14 mouse cellular contexts compared by ENCODE assay signal in the genomic region with DNA sequence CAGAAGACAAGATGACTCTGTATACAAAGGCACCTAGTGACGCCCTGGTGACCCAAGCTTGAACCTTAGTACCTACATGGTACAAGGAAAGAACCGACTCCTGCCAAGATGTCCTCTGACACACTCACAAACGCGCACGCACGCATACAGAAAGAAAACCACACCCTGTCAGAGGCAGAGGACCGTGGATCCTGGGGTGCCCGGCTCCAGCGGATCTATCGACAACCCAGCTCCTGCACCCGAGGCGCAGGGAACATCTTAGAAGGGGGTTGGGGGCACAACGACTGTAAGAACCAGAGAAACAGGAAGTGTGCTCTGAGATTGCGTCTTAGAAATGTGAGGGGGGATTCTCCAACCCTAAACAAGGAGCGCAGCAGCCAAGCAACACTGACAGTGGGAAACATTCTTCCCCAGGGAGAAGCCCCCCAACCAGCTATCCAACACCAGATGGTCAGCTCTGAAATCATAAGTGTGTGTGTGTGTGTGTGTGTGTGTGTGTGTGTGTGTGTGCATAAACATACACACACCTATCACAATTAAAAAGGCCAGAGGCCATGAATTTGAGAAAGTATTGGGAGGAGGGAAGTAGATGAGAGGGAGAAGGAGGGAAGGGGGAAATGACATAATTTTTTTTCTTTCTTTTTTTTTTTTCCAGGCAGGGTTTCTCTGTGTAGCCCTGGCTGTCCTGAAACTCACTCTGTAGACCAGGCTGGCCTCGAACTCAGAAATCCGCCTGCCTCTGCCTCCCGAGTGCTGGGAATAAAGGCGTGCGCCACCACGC. TPM values are rescaled to one million over a fixed set of nuclear protein-coding genes. Genes with fewer than 3 reads are reported as not detected.
DNase-seq lines count a peak whose midpoint lies in the region; ATAC-seq and TF ChIP-seq lines count a peak whose summit lies in the region.
"Had no signal": no experiment of that assay in that cellular context is flagged by ENCODE, and none has a peak within 500 bp of the region (broad histone marks: within the 10 kb centered on the region; RNA-seq: fewer than 3 reads in every experiment).

No protein-coding gene starts in this region.

- DNase-seq in lung, postnatal 10 days, result peak; percentile 14
- DNase-seq in lung, postnatal 0 days (ENCODE audit: low spot score), result no peak
- DNase-seq in thymus, postnatal 0 days (ENCODE audit: low spot score), result peak; percentile 71
- no peak for DNase-seq in right cerebral cortex, adult 2 months (ENCODE audit: low spot score in 2 of 2)
- no peak for DNase-seq in left cerebral cortex, adult 2 months (ENCODE audit: extremely low spot score in 1 of 2, low spot score in 2 of 2)
- DNase-seq: gastrocnemius, postnatal 10 days had no signal

- WGBS in lung, postnatal 0 days, result 50% methylated on average over 21 of the region's 21 CpGs

- H3K9me3 ChIP-seq in lung, postnatal 0 days (ENCODE audit: low read length), result no peaks in the 10 kb centered on the region
- H3K9me3 ChIP-seq in E14TG2a.4 (ENCODE audit: low read length), result no peaks in the 10 kb centered on the region
- H3K9me3 ChIP-seq: hindbrain, embryonic 10.5 days; stomach, embryonic 15.5 days had no signal

- intact Hi-C loops in left cerebral cortex, adult 2 months (cut with DNase I), result no loop called here

- no peaks in the 10 kb centered on the region for H3K36me3 ChIP-seq in lung, postnatal 0 days (ENCODE audit: insufficient read depth, low read length)
- H3K36me3 ChIP-seq in E14TG2a.4 (ENCODE audit: insufficient read depth, low read length), result peaks cover 17% of the 10 kb centered on the region

- ATAC-seq in lung, postnatal 0 days, result no peak
- ATAC-seq in inflammation-experienced regulatory T-cells, adult 6 months, result peak; percentile 10

- no peak overlapping the region for H3K27ac ChIP-seq in lung, postnatal 0 days (ENCODE audit: low read length)
- H3K27ac ChIP-seq in left cerebral cortex, adult 2 months, result no peak overlapping the region
- H3K27ac ChIP-seq: hindbrain, embryonic 10.5 days had no signal

- no peak for TF ChIP-seq CTCF in lung, postnatal 0 days (IDR thresholded peaks at IDR 0.05)
- no peak for TF ChIP-seq CTCF in E14TG2a.4 (conservative IDR thresholded peaks at IDR 0.05; ENCODE audit: low read length)
- TF ChIP-seq CTCF in left cerebral cortex, adult 2 months (IDR thresholded peaks at IDR 0.05), result no peak

- H3K4me1 ChIP-seq in lung, postnatal 0 days (ENCODE audit: insufficient read depth, low read depth, low read length), result peaks cover 10% of the 10 kb centered on the region
- peaks cover 90% of the 10 kb centered on the region for H3K4me1 ChIP-seq in E14TG2a.4 (replicated peaks; ENCODE audit: low read depth, low read length)

- no peak overlapping the region for H3K4me3 ChIP-seq in lung, postnatal 0 days (ENCODE audit: low read depth, low read length)
- H3K4me3 ChIP-seq in E14TG2a.4 (replicated peaks; ENCODE audit: low read length), result peak overlapping the region; percentile 65
- no peak overlapping the region for H3K4me3 ChIP-seq in left cerebral cortex, adult 2 months
- H3K4me3 ChIP-seq: hindbrain, embryonic 10.5 days; stomach, embryonic 15.5 days had no signal

- H3K4me2 ChIP-seq in lung, postnatal 0 days (replicated peaks; ENCODE audit: low read depth, low read length), result no peak overlapping the region
- H3K4me2 ChIP-seq: stomach, embryonic 15.5 days had no signal

- H3K9ac ChIP-seq in lung, postnatal 0 days (replicated peaks; ENCODE audit: low read depth), result no peak overlapping the region
- H3K9ac ChIP-seq: stomach, embryonic 15.5 days had no signal

- TF ChIP-seq EP300 in lung, postnatal 0 days (IDR thresholded peaks at IDR 0.05), result no peak

- no peaks in the 10 kb centered on the region for H3K27me3 ChIP-seq in lung, postnatal 0 days (replicated peaks; ENCODE audit: insufficient read depth, low read length)
- no peaks in the 10 kb centered on the region; the same call in 1 of the 2 replicates for H3K27me3 ChIP-seq in E14TG2a.4 (ENCODE audit: insufficient read depth, low read length)
- H3K27me3 ChIP-seq: Patski; stomach, embryonic 15.5 days had no signal

RNA-seq across cellular contexts. Expression of a gene that starts 22.5 kb away (rescaled TPM):
- 420 and 466 TPM in 2 replicates for polyA plus RNA-seq in lung, postnatal 0 days (2015; fragmentation: Nextera tagmentation; extraction: Ambion mirVana)
- 100 to 1,000 TPM; 393 to 515 (median 490) TPM for polyA plus RNA-seq in inflammation-experienced regulatory T-cells, adult 6 months (2017; shearing (Covaris generic))
- polyA plus RNA-seq in thymus, postnatal 0 days (2015; fragmentation: Nextera tagmentation; extraction: Ambion mirVana), result 400 and 426 TPM in 2 replicates
- 100 to 1,000 TPM; 106 to 115 TPM for total RNA-seq in left cerebral cortex, adult 2 months (2021)

RNA-seq across cellular contexts. Expression of a gene that starts 22.6 kb away (rescaled TPM):
- 77.8 and 81.2 TPM in 2 replicates for polyA plus RNA-seq in lung, postnatal 0 days (2015; fragmentation: Nextera tagmentation; extraction: Ambion mirVana)
- polyA plus RNA-seq in inflammation-experienced regulatory T-cells, adult 6 months (2017; shearing (Covaris generic)), result 10 to 100 TPM; 20.3 to 33.0 (median 29.4) TPM
- 19.2 and 19.7 TPM in 2 replicates for polyA plus RNA-seq in thymus, postnatal 0 days (2015; fragmentation: Nextera tagmentation; extraction: Ambion mirVana)
- total RNA-seq in left cerebral cortex, adult 2 months (2021), result 10 to 100 TPM; 46.7 to 49.3 TPM

RNA-seq across cellular contexts. Expression of a gene that starts 53.4 kb away (rescaled TPM):
- polyA plus RNA-seq in lung, postnatal 0 days (2015; fragmentation: Nextera tagmentation; extraction: Ambion mirVana), result 0.04 TPM in 2 replicates
- polyA plus RNA-seq in inflammation-experienced regulatory T-cells, adult 6 months (2017; shearing (Covaris generic)), result under 1 TPM in 1 of 3 experiments, not detected in 2; 0.09 TPM
- not detected in 2 replicates for polyA plus RNA-seq in thymus, postnatal 0 days (2015; fragmentation: Nextera tagmentation; extraction: Ambion mirVana)
- total RNA-seq in left cerebral cortex, adult 2 months (2021), result not detected
- total RNA-seq: gastrocnemius, postnatal 10 days; layer of hippocampus, adult 18-20 months; liver, adult 2 months; megakaryocyte-erythroid progenitor cell, adult 5-6 weeks had no signal
- polyA plus RNA-seq: hindbrain, embryonic 10.5 days; liver, adult 2 months; stomach, embryonic 15.5 days had no signal

Comparison
In these comparisons a context has a peak if more than half of its experiments do, and no peak if none do; other contexts are left out.
1. DNase-seq: peak in lung, postnatal 10 days (single experiment) and thymus, postnatal 0 days (single experiment); none in lung, postnatal 0 days (single experiment), right cerebral cortex, adult 2 months (0 of 2) and left cerebral cortex, adult 2 months (0 of 2).